Mouse (Mus musculus) ES-Bruce4 (cell line): ENCODE results near the gene Klhl8. TPM values are rescaled to one million over a fixed set of nuclear protein-coding genes. Genes with fewer than 3 reads are reported as not detected.
A peak's percentile ranks its signal among the peaks of the same experiment; 100 is the strongest.

Experiments
- H3K27ac ChIP-seq: 2 replicates; pipeline ENCODE4 v1.5.1; 2012; ENCODE audit warnings: low read length, inconsistent platforms; ENCODE audit not compliant: insufficient read depth
- H3K27me3 ChIP-seq: 2 replicates; pipeline ENCODE4 v1.6.1; 2012; ENCODE audit warnings: mild to moderate bottlenecking, low read length, inconsistent platforms; ENCODE audit not compliant: control insufficient read depth, poor library complexity, insufficient read depth, severe bottlenecking
- H3K36me3 ChIP-seq: 2 replicates; pipeline ENCODE4 v1.6.1; 2012; ENCODE audit warnings: inconsistent platforms, mild to moderate bottlenecking, low read length, moderate library complexity; ENCODE audit not compliant: control insufficient read depth, poor library complexity, insufficient read depth, severe bottlenecking
- H3K4me1 ChIP-seq: one replicate; pipeline ENCODE4 v1.8.1; 2011; ENCODE audit warnings: low read length; ENCODE audit not compliant: control insufficient read depth, insufficient read depth
- H3K4me3 ChIP-seq: 2 replicates; pipeline ENCODE4 v1.5.1; 2011; ENCODE audit warnings: low read depth, mild to moderate bottlenecking, low read length
- H3K9ac ChIP-seq: 2 replicates; pipeline ENCODE4 v1.6.1; 2012; ENCODE audit warnings: low read depth, mild to moderate bottlenecking, inconsistent platforms; ENCODE audit not compliant: poor library complexity, severe bottlenecking
- H3K9me3 ChIP-seq: replicated peaks from 2 replicates; pipeline ENCODE4 v1.6.1; 2012; ENCODE audit warnings: mild to moderate bottlenecking, low read length, inconsistent platforms; ENCODE audit not compliant: control insufficient read depth, poor library complexity, insufficient read depth, severe bottlenecking
- CTCF ChIP-seq: IDR thresholded peaks from one replicate; pipeline ENCODE4 v1.8.1; 2011; ENCODE audit warnings: low read depth, low read length
- EP300 ChIP-seq: IDR thresholded peaks from 2 replicates; pipeline ENCODE4 v1.6.1; 2011; ENCODE audit warnings: low read depth, low read length; ENCODE audit not compliant: insufficient read depth
- POLR2A ChIP-seq: IDR thresholded peaks from one replicate; pipeline ENCODE4 v1.8.1; 2011; ENCODE audit warnings: low read length; ENCODE audit not compliant: insufficient read depth
- polyA plus RNA-seq: library from polyadenylated mRNA; stranded (reverse); fragments of >200 nt; gene quantifications from 2 replicates; pipeline ENCODE4 v1.2.4, GENCODE M21; 2011; ENCODE audit warnings: low read depth; ENCODE audit not compliant: missing spikeins, insufficient read depth, insufficient read length

The Klhl8 gene
- polyA plus RNA-seq, 1 experiment = 20.2 TPM

GRCm38 (mm10) chr5:103816718-103817117, 94.3 kb downstream of the Klhl8 start:
- H3K27me3 ChIP-seq = no peaks in the 10 kb centered on the region
- H3K36me3 ChIP-seq = no peaks in the 10 kb centered on the region
- H3K9me3 ChIP-seq = no peaks in the 10 kb centered on the region
- H3K4me3 ChIP-seq = no peak overlapping the region
- no peak overlapping the region for H3K9ac ChIP-seq
- peaks cover 7% of the 10 kb centered on the region for H3K4me1 ChIP-seq
- H3K27ac ChIP-seq = no peak overlapping the region
- no peak for TF ChIP-seq POLR2A
- TF ChIP-seq CTCF = no peak
- no peak for TF ChIP-seq EP300

DNA sequence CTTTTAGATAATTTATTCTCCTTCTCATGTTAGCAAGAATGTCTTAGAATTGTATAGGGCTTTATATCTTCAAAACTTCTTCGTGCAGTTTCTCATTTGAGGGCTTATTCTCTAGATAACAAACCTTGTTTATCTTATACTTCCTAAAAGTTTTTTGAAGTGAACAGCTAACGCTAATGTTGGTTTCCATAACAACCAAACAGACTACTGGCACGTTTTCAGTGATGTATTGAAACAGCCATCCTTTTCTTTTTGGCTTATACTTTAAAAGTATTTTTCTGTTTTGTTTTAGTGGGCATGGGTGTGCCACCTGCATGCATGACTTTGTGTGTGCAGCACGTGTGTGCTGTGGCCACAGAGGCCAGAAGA, 95.8 kb downstream of the Klhl8 start:
- Histone ChIP-seq H3K36me3 (no peaks in the 10 kb centered on the region), H3K4me1 (peaks cover 7% of the 10 kb centered on the region), H3K9me3 (no peaks in the 10 kb centered on the region), H3K27me3 (no peaks in the 10 kb centered on the region), H3K27ac (no peak overlapping the region), H3K9ac (no peak overlapping the region), H3K4me3 (no peak overlapping the region)
- TF ChIP-seq CTCF (no peak), EP300 (no peak), POLR2A (no peak)

- no peaks in the 10 kb centered on the region for H3K36me3 ChIP-seq
- H3K4me1 ChIP-seq = peaks cover 7% of the 10 kb centered on the region
- no peaks in the 10 kb centered on the region for H3K9me3 ChIP-seq
- no peaks in the 10 kb centered on the region for H3K27me3 ChIP-seq
- no peak for TF ChIP-seq CTCF
- TF ChIP-seq POLR2A = no peak
- TF ChIP-seq EP300 = no peak
- no peak overlapping the region for H3K9ac ChIP-seq
- H3K4me3 ChIP-seq = peak overlapping the region; percentile 20; the same call in 1 of the 2 replicates
- no peak overlapping the region for H3K27ac ChIP-seq
These were observed 96.4 kb downstream of the Klhl8 start for GRCm38 (mm10) chr5:103814551-103815248.

DNA sequence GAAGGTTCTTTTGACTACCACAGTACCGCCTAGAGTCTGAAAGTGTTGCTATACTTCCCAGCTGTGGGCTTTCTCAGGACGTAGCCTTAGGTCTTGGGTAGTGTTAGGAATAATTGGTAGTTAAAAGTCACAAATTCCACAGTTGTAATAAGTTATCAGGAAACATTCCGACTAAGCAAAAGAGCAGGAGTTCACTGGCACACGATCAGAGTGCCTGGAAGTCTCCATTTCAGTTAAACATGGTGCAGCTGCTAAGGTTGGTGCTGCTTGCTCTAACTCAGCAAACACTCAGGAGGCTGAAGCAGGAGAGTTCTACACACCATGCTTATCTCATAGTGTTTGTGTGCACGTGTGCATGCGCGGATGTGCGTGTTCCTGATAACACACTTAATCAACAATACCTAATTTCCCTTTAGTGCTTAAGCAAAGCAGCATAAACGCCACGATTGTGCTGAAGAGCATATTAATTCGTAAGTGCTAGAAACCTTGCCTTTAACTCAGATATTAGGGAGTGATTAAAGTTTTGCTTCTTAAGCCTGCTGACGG, 97.0 kb downstream of the Klhl8 start:
- peak overlapping the region; percentile 60; the same call in 1 of the 2 replicates for H3K27ac ChIP-seq
- no peaks in the 10 kb centered on the region for H3K36me3 ChIP-seq
- H3K4me3 ChIP-seq = no peak overlapping the region; the same call in 1 of the 2 replicates
- H3K4me1 ChIP-seq = peaks cover 7% of the 10 kb centered on the region
- H3K9ac ChIP-seq = no peak overlapping the region
- TF ChIP-seq EP300 = no peak
- no peaks in the 10 kb centered on the region for H3K9me3 ChIP-seq
- H3K27me3 ChIP-seq = no peaks in the 10 kb centered on the region

- no peak overlapping the region for H3K9ac ChIP-seq
- H3K4me1 ChIP-seq = peaks cover 7% of the 10 kb centered on the region
- no peaks in the 10 kb centered on the region for H3K27me3 ChIP-seq
- TF ChIP-seq EP300 (peak; percentile 91), CTCF (no peak), POLR2A (no peak)
- H3K27ac ChIP-seq = peak overlapping the region; percentile 60; the same call in 1 of the 2 replicates
- H3K4me3 ChIP-seq = no peak overlapping the region
- no peaks in the 10 kb centered on the region for H3K9me3 ChIP-seq
- H3K36me3 ChIP-seq = no peaks in the 10 kb centered on the region
These were observed 97.8 kb downstream of the Klhl8 start for GRCm38 (mm10) chr5:103813291-103813690.

Other genes with a start within 250 kb of the Klhl8 start
- 23.3 and 26.4 TPM in 2 replicates for gene Aff1, start 218.9 kb downstream of the Klhl8 start, polyA plus RNA-seq
- not detected in 2 replicates for gene Hsd17b13, start 66.2 kb upstream of the Klhl8 start, polyA plus RNA-seq
- 22.0 and 25.3 TPM in 2 replicates for gene Hsd17b11, start 110.7 kb upstream of the Klhl8 start, polyA plus RNA-seq
- 32.0 and 34.2 TPM in 2 replicates for gene Nudt9, start 135.0 kb upstream of the Klhl8 start, polyA plus RNA-seq
- gene Gm17660, start 166.3 kb upstream of the Klhl8 start, polyA plus RNA-seq = not detected in 2 replicates
- gene Sparcl1, start 202.5 kb upstream of the Klhl8 start, polyA plus RNA-seq = 0.40 TPM in 1 of 2 replicates, not detected in the other